ENCODE assay signal across 9 mouse cellular contexts in genomic region chr17:50510279-50510678, GRCm38 (mm10). TPM values are rescaled to one million over a fixed set of nuclear protein-coding genes. Genes with fewer than 3 reads are reported as not detected.
DNase-seq lines count a peak whose midpoint lies in the region; ATAC-seq lines count a peak whose summit lies in the region.
"Had no signal": no experiment of that assay in that cellular context is flagged by ENCODE, and none has a peak within 500 bp of the region (broad histone marks: within the 10 kb centered on the region; RNA-seq: fewer than 3 reads in every experiment).

No protein-coding gene starts in this region.

- peaks cover 15% of the 10 kb centered on the region for H3K27me3 ChIP-seq in kidney, embryonic 15.5 days
- H3K27me3 ChIP-seq in embryonic facial prominence, embryonic 12.5 days, result 0 out of 2 replicates have a peak, but pooled peaks cover 4% of the 10 kb centered on the region
- H3K27me3 ChIP-seq in intestine, embryonic 16.5 days (replicated peaks; ENCODE audit: control insufficient read depth, insufficient read depth, low read length), result no peaks in the 10 kb centered on the region
- peaks cover 3% of the 10 kb centered on the region; the same call in 1 of the 2 replicates for H3K27me3 ChIP-seq in neural tube, embryonic 12.5 days (replicated peaks)

- DNase-seq in kidney, postnatal 25 days, result no peak
- DNase-seq in spleen, adult 18-20 months, result no peak
- DNase-seq in urinary bladder, postnatal 36 days (ENCODE audit: low spot score in 2 of 2), result no peak

- no peaks in the 10 kb centered on the region for H3K9me3 ChIP-seq in kidney, embryonic 15.5 days (replicated peaks)
- H3K9me3 ChIP-seq in embryonic facial prominence, embryonic 12.5 days, result no peaks in the 10 kb centered on the region
- no peaks in the 10 kb centered on the region for H3K9me3 ChIP-seq in intestine, embryonic 16.5 days (ENCODE audit: control insufficient read depth, low read length)
- H3K9me3 ChIP-seq in neural tube, embryonic 12.5 days, result no peaks in the 10 kb centered on the region

- H3K4me2 ChIP-seq in kidney, embryonic 15.5 days, result peak overlapping the region; percentile 90
- peak overlapping the region; percentile 74 for H3K4me2 ChIP-seq in embryonic facial prominence, embryonic 12.5 days (replicated peaks)
- H3K4me2 ChIP-seq in intestine, embryonic 16.5 days (ENCODE audit: low read depth, low read length), result peak overlapping the region; percentile 91
- peak overlapping the region; percentile 72 for H3K4me2 ChIP-seq in neural tube, embryonic 12.5 days (replicated peaks)

- 41% methylated on average over 2 of the region's 2 CpGs for WGBS in kidney, embryonic 15.5 days
- 33% methylated on average over 2 of the region's 2 CpGs for WGBS in embryonic facial prominence, embryonic 12.5 days
- WGBS in intestine, embryonic 16.5 days, result 49% methylated on average over 2 of the region's 2 CpGs
- 47% methylated on average over 2 of the region's 2 CpGs for WGBS in neural tube, embryonic 12.5 days

- ATAC-seq in kidney, embryonic 15.5 days (replicated peaks; ENCODE audit: low FRiP score), result no peak
- ATAC-seq in embryonic facial prominence, embryonic 12.5 days (ENCODE audit: insufficient number of reproducible peaks, insufficient read depth, low FRiP score, low TSS enrichment), result no peak
- no peak for ATAC-seq in intestine, embryonic 16.5 days
- no peak for ATAC-seq in neural tube, embryonic 12.5 days (ENCODE audit: low FRiP score, low read depth)
- ATAC-seq in monocyte, adult 5-6 weeks (replicated peaks; ENCODE audit: insufficient number of reproducible peaks, low FRiP score, low TSS enrichment, poor library complexity, severe bottlenecking), result no peak
- ATAC-seq: Patski had no signal

- peaks cover 19% of the 10 kb centered on the region for H3K4me1 ChIP-seq in kidney, embryonic 15.5 days
- H3K4me1 ChIP-seq in embryonic facial prominence, embryonic 12.5 days, result peaks cover 5% of the 10 kb centered on the region; the same call in 1 of the 2 replicates
- peaks cover 14% of the 10 kb centered on the region; the same call in 1 of the 2 replicates for H3K4me1 ChIP-seq in intestine, embryonic 16.5 days (ENCODE audit: control insufficient read depth, insufficient read depth, low read length)
- H3K4me1 ChIP-seq in neural tube, embryonic 12.5 days, result peaks cover 14% of the 10 kb centered on the region

- H3K36me3 ChIP-seq in kidney, embryonic 15.5 days, result no peaks in the 10 kb centered on the region
- H3K36me3 ChIP-seq in embryonic facial prominence, embryonic 12.5 days, result no peaks in the 10 kb centered on the region
- no peaks in the 10 kb centered on the region for H3K36me3 ChIP-seq in intestine, embryonic 16.5 days (ENCODE audit: control insufficient read depth, insufficient read depth, low read length)
- H3K36me3 ChIP-seq in neural tube, embryonic 12.5 days, result no peaks in the 10 kb centered on the region

- H3K27ac ChIP-seq in kidney, embryonic 15.5 days, result no peak overlapping the region
- H3K27ac ChIP-seq in embryonic facial prominence, embryonic 12.5 days, result no peak overlapping the region
- peak overlapping the region; percentile 81 for H3K27ac ChIP-seq in intestine, embryonic 16.5 days (ENCODE audit: low read length)
- no peak overlapping the region for H3K27ac ChIP-seq in neural tube, embryonic 12.5 days

- peak overlapping the region; percentile 79 for H3K9ac ChIP-seq in kidney, embryonic 15.5 days
- H3K9ac ChIP-seq in embryonic facial prominence, embryonic 12.5 days, result peak overlapping the region; percentile 87; the same call in 1 of the 2 replicates
- H3K9ac ChIP-seq in intestine, embryonic 16.5 days (ENCODE audit: low read depth, low read length), result peak overlapping the region; percentile 90
- peak overlapping the region; percentile 93 for H3K9ac ChIP-seq in neural tube, embryonic 12.5 days

- peak overlapping the region; percentile 88 for H3K4me3 ChIP-seq in kidney, embryonic 15.5 days (replicated peaks)
- peak overlapping the region; percentile 80 for H3K4me3 ChIP-seq in embryonic facial prominence, embryonic 12.5 days
- peak overlapping the region; percentile 91 for H3K4me3 ChIP-seq in intestine, embryonic 16.5 days (ENCODE audit: low read length)
- peak overlapping the region; percentile 94 for H3K4me3 ChIP-seq in neural tube, embryonic 12.5 days

RNA-seq across cellular contexts. Expression of gene Plcl2, which starts 1.1 kb away (rescaled TPM):
- polyA plus RNA-seq in kidney, embryonic 15.5 days (2015; fragmentation: Nextera tagmentation; extraction: Ambion mirVana), result 3.5 and 3.6 TPM in 2 replicates
- 5.9 and 6.1 TPM in 2 replicates for polyA plus RNA-seq in embryonic facial prominence, embryonic 12.5 days (2016; fragmentation: Nextera tagmentation; extraction: Ambion mirVana)
- 4.0 TPM in 2 replicates for polyA plus RNA-seq in intestine, embryonic 16.5 days (2015; fragmentation: Nextera tagmentation; extraction: Ambion mirVana)
- polyA plus RNA-seq in neural tube, embryonic 12.5 days (2016; fragmentation: Nextera tagmentation; extraction: Ambion mirVana), result 8.6 and 10.2 TPM in 2 replicates
- 49.4 to 60.9 TPM (median 59.0 TPM) in 3 replicates for total RNA-seq in monocyte, adult 5-6 weeks (2017)
- polyA plus RNA-seq: Patski had no signal
